Mouse (Mus musculus) midbrain, embryonic 15.5 days (tissue): ENCODE measurements around the gene Gse1. TPM values are rescaled to one million over a fixed set of nuclear protein-coding genes. Genes with fewer than 3 reads are reported as not detected.

ENCODE experiments used
- ATAC-seq: fragments of 200-750 bp; cut with Nextera tagmentation; replicated peaks from 2 replicates; pipeline ENCODE4 v1.8.0; 2017; ENCODE audit warnings: moderate TSS enrichment
- H3K27ac ChIP-seq: fragments of 300-500 bp; sonication (generic); 2 replicates; pipeline ENCODE4 v1.5.1; 2015; ENCODE audit warnings: mild to moderate bottlenecking, inconsistent platforms
- H3K27me3 ChIP-seq: fragments of 300-500 bp; sonication (generic); replicated peaks from 2 replicates; pipeline ENCODE4 v1.6.1; 2015; ENCODE audit warnings: inconsistent platforms
- H3K36me3 ChIP-seq: fragments of 300-500 bp; sonication (generic); replicated peaks from 2 replicates; pipeline ENCODE4 v1.6.1; 2015; ENCODE audit warnings: inconsistent platforms
- H3K4me1 ChIP-seq: fragments of 300-500 bp; sonication (generic); 2 replicates; pipeline ENCODE4 v1.6.1; 2015; ENCODE audit warnings: inconsistent platforms
- H3K4me2 ChIP-seq: fragments of 300-500 bp; sonication (generic); 2 replicates; pipeline ENCODE4 v1.6.1; 2015; ENCODE audit warnings: inconsistent platforms, mild to moderate bottlenecking, moderate library complexity
- H3K4me3 ChIP-seq: fragments of 300-500 bp; sonication (generic); 2 replicates; pipeline ENCODE4 v1.5.1; 2015; ENCODE audit warnings: mild to moderate bottlenecking, inconsistent platforms
- H3K9ac ChIP-seq: fragments of 300-500 bp; sonication (generic); 2 replicates; pipeline ENCODE4 v1.6.1; 2015; ENCODE audit warnings: mild to moderate bottlenecking, inconsistent platforms
- H3K9me3 ChIP-seq: fragments of 300-500 bp; sonication (generic); 2 replicates; pipeline ENCODE4 v1.6.1; 2016; ENCODE audit warnings: inconsistent platforms
- WGBS: fragments of 180-500 bp; shearing (Covaris S2); methylation state at CpG from one replicate; pipeline ENCODE4 v1.1.7; 2015; ENCODE audit warnings: mixed read lengths; 5-methylcytosine and 5-hydroxymethylcytosine counted together
- polyA plus RNA-seq: library from polyadenylated mRNA; unstranded; fragments of >200 nt; fragmentation: Nextera tagmentation; extraction: Ambion mirVana; gene quantifications from 2 replicates; pipeline ENCODE4 v1.2.1, GENCODE M21; 2015

Gene Gse1
- polyA plus RNA-seq, 1 experiment from 2014 or later, result 21.2 TPM

- H3K4me3 ChIP-seq, result peak overlapping the region; percentile 67
- no peak for ATAC-seq
- peak overlapping the region; percentile 59 for H3K9ac ChIP-seq
- H3K9me3 ChIP-seq, result no peaks in the 10 kb centered on the region
- H3K4me1 ChIP-seq, result peaks cover 92% of the 10 kb centered on the region
- H3K27me3 ChIP-seq, result 0 out of 2 replicates have a peak, but pooled peaks cover 2% of the 10 kb centered on the region
- H3K36me3 ChIP-seq, result no peaks in the 10 kb centered on the region
- H3K27ac ChIP-seq, result peak overlapping the region; percentile 97
- peak overlapping the region; percentile 99 for H3K4me2 ChIP-seq
- WGBS, result under 1% methylated on average over 61 of the region's 61 CpGs
Observed at GRCm38 (mm10) chr8:120536306-120537206, 308.3 kb downstream of the Gse1 start.

DNA sequence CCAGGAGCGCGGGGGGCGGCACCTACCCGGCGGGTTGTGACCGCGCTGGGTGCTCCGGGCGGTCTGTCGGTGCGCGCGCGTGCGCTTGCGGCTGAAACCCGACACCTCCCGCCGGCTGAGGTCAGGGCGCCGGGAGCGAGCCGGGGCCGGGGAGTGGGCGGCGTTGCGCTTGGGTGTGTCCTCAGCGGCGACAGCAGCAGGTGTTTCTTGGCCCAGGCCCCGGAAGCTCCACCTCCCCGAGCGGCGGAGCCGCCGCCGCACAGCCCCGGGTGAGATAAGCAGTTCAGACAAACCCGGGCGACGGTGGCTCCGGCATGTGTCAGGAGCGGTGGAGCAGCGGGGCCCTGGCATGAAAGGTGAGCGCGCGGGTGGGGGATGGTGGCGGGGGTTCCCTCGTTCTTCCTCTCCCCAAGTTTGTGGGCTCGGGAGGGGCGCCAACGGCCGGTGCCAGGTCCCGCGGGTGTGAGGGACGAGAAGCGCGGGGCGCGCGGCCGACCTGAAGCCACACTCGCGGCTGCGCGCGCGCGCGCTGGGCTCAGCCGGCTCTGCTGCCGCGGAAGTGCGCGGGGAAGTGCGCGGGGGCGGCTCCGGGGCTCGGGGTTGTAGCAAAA, 309.1 kb downstream of the Gse1 start:
- Histone ChIP-seq H3K27ac (peak overlapping the region; percentile 97), H3K9me3 (no peaks in the 10 kb centered on the region), H3K9ac (peak overlapping the region; percentile 59), H3K36me3 (no peaks in the 10 kb centered on the region), H3K4me2 (peak overlapping the region; percentile 99), H3K4me1 (peaks cover 87% of the 10 kb centered on the region), H3K4me3 (peak overlapping the region; percentile 67), H3K27me3 (0 out of 2 replicates have a peak, but pooled peaks cover 2% of the 10 kb centered on the region)
- peak; percentile 8 for ATAC-seq
- WGBS, result under 1% methylated on average over 79 of the region's 79 CpGs

DNA sequence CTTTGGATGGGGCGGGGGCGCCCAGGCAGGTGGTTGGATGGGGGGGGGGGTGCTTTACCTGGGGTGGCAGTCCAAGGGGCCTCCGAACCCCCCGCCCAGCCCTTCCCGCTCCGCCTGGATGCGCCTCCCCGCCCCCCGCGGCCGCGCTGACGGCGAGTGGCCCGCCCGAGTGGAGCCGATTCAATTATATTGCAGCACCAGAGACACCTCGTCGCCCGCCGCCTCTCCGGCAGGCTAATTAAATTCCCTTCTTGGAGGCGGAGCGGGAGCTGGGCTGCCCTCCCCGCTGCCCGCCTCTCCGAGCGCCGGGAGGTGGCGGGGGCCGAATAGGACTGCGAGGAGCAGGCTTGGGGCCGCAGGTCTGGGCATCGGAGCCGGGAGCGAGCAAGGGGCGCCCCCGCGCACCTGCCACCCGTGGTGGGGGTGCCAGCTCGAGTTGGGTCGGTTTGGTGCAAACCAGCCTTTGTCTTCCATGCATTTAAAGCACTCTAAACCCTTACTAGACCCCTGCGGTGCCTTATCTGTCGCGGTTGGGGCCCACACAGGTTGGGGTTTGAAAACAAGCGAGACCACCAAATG, 309.7 kb downstream of the Gse1 start:
- no peaks in the 10 kb centered on the region for H3K36me3 ChIP-seq
- H3K9ac ChIP-seq, result peak overlapping the region; percentile 59
- no peaks in the 10 kb centered on the region for H3K9me3 ChIP-seq
- peaks cover 87% of the 10 kb centered on the region for H3K4me1 ChIP-seq
- H3K4me3 ChIP-seq, result peak overlapping the region; percentile 67
- 0 out of 2 replicates have a peak, but pooled peaks cover 2% of the 10 kb centered on the region for H3K27me3 ChIP-seq
- peak; percentile 64 for ATAC-seq
- 1% methylated on average over 38 of the region's 46 CpGs for WGBS
- H3K27ac ChIP-seq, result peak overlapping the region; percentile 97
- H3K4me2 ChIP-seq, result peak overlapping the region; percentile 99

DNA sequence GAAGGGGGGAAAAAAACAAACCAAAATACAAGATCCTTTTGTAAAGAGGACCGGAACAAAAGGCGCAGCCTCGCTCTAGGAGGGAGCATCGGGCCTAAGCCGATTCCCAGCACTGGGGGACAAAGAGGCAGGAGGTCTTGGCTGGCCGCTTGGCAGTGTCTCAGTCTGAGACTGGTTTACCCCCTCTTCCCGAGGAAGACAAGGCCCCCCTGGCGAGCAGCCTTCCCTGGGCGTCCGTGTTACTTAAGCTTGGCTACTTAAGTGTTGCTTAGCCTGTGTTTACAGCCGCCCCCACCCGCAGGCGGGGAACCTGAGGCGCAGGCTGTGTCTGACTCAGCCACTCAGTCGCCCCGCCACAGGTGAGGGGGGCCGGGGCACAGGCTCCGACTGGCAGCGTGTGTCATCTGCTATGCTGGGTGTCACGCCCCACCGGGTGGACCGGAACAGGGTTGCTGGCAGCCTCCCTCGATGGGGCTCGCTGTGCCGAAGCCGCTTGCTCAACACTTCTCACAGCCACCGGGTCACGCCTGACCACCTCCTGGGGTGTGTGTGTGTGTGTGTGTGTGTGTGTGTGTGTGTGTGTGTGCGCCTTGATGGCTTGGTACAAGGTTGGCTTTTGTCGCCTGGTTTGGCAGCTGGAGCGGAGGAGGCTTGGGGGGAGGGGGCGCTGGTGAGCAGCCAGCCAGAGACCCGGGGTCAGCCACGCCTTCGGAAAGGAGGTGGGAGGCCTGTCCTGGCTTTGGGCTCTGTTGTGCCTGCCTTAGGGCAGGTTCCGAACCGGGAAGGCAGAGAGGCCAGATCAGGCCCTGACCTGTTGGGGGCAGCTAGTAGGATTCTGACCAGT, 310.4 kb downstream of the Gse1 start:
- H3K4me2 ChIP-seq, result peak overlapping the region; percentile 99
- H3K4me1 ChIP-seq, result peaks cover 87% of the 10 kb centered on the region
- peak overlapping the region; percentile 67 for H3K4me3 ChIP-seq
- H3K36me3 ChIP-seq, result no peaks in the 10 kb centered on the region
- H3K27me3 ChIP-seq, result 0 out of 2 replicates have a peak, but pooled peaks cover 2% of the 10 kb centered on the region
- under 1% methylated on average over 35 of the region's 37 CpGs for WGBS
- H3K9me3 ChIP-seq, result no peaks in the 10 kb centered on the region
- peak overlapping the region; percentile 59 for H3K9ac ChIP-seq
- peak overlapping the region; percentile 97 for H3K27ac ChIP-seq
- peak; percentile 44 for ATAC-seq

- Histone ChIP-seq H3K36me3 (no peaks in the 10 kb centered on the region), H3K27ac (peak overlapping the region; percentile 97), H3K4me1 (peaks cover 85% of the 10 kb centered on the region), H3K9ac (no peak overlapping the region), H3K9me3 (no peaks in the 10 kb centered on the region), H3K27me3 (no peaks in the 10 kb centered on the region), H3K4me3 (peak overlapping the region; percentile 67), H3K4me2 (peak overlapping the region; percentile 99)
- 31% methylated on average over 6 of the region's 6 CpGs for WGBS
- no peak for ATAC-seq
Observed at GRCm38 (mm10) chr8:120539381-120539774, 311.1 kb downstream of the Gse1 start.

- WGBS, result 18% methylated on average over 23 of the region's 23 CpGs
- Histone ChIP-seq H3K36me3 (no peaks in the 10 kb centered on the region), H3K9me3 (no peaks in the 10 kb centered on the region), H3K9ac (no peak overlapping the region), H3K4me3 (0 out of 2 replicates have a peak overlapping the region, but pooled peaks have one; percentile 67), H3K4me1 (peaks cover 79% of the 10 kb centered on the region), H3K4me2 (peak overlapping the region; percentile 99), H3K27ac (peak overlapping the region; percentile 97), H3K27me3 (no peaks in the 10 kb centered on the region)
- ATAC-seq, result no peak
Observed at GRCm38 (mm10) chr8:120539775-120540625, 311.7 kb downstream of the Gse1 start.

GRCm38 (mm10) chr8:120542995-120543394, 314.7 kb downstream of the Gse1 start:
- Histone ChIP-seq H3K4me3 (no peak overlapping the region), H3K9ac (no peak overlapping the region), H3K4me1 (peaks cover 74% of the 10 kb centered on the region), H3K36me3 (no peaks in the 10 kb centered on the region), H3K27ac (no peak overlapping the region), H3K4me2 (peak overlapping the region; percentile 14; the same call in 1 of the 2 replicates), H3K27me3 (no peaks in the 10 kb centered on the region), H3K9me3 (no peaks in the 10 kb centered on the region)
- WGBS, result 14% methylated on average over 13 of the region's 13 CpGs
- no peak for ATAC-seq

- H3K36me3 ChIP-seq, result no peaks in the 10 kb centered on the region
- no peak for ATAC-seq
- H3K4me1 ChIP-seq, result peaks cover 74% of the 10 kb centered on the region
- H3K4me2 ChIP-seq, result peak overlapping the region; percentile 14; the same call in 1 of the 2 replicates
- H3K4me3 ChIP-seq, result no peak overlapping the region
- no peak overlapping the region for H3K9ac ChIP-seq
- WGBS, result 51% methylated on average over 8 of the region's 8 CpGs
- no peaks in the 10 kb centered on the region for H3K27me3 ChIP-seq
- 0 out of 2 replicates have a peak overlapping the region, but pooled peaks have one; percentile 15 for H3K27ac ChIP-seq
- H3K9me3 ChIP-seq, result no peaks in the 10 kb centered on the region
Observed at GRCm38 (mm10) chr8:120543416-120544055, 315.3 kb downstream of the Gse1 start.

DNA sequence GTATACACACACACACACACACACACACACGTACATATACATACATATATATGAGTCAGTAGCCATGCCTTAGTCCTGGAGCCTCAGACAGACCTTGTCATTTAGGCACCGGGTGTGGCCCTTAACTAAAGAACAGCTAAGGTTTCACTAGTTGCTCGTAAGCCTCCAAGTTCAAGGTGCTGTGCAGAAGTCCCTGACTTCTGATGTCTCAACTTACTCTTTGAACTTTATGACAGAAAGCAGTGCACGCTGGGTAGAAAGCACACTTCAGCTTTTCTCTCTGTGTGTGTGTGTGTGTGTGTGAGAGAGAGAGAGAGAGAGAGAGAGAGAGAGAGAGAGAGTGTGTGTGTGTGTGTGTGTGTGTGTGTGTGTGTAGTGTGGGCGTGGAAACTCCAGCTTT, 315.9 kb downstream of the Gse1 start:
- WGBS, result 88% methylated on average over 5 of the region's 5 CpGs
- Histone ChIP-seq H3K27me3 (no peaks in the 10 kb centered on the region), H3K9ac (no peak overlapping the region), H3K27ac (no peak overlapping the region), H3K4me2 (no peak overlapping the region), H3K4me3 (no peak overlapping the region), H3K36me3 (no peaks in the 10 kb centered on the region), H3K4me1 (peaks cover 74% of the 10 kb centered on the region), H3K9me3 (no peaks in the 10 kb centered on the region)
- no peak for ATAC-seq

DNA sequence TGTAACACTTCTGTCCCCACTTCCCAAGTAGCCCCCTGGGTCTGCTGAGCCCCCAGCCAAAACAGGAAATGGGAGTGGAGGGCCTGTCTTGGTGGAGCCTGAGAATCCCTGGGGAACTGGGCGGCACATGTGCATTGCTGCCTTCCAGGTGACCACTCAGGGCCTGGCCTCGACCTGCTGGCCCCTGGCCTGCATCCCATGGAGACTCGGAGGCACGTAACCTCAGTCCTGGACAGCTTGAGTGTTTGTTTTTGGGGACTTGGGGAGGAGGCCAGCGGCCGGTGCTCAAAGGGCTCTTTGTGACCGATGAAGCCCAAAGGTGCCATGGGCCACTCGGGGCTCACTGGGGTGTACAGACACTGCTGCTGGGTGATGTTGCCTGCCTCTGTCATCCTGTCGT, 319.3 kb downstream of the Gse1 start:
- Histone ChIP-seq H3K9me3 (no peaks in the 10 kb centered on the region), H3K9ac (no peak overlapping the region), H3K4me1 (peaks cover 84% of the 10 kb centered on the region), H3K4me2 (no peak overlapping the region), H3K27me3 (no peaks in the 10 kb centered on the region), H3K36me3 (no peaks in the 10 kb centered on the region), H3K4me3 (no peak overlapping the region), H3K27ac (peak overlapping the region; percentile 77; the same call in 1 of the 2 replicates)
- WGBS, result 79% methylated on average over 9 of the region's 9 CpGs
- no peak for ATAC-seq
